Mouse (Mus musculus) kidney, adult 18-20 months (tissue): Measurements from ENCODE around the gene Pik3r2.
"Not testable (repeated sequence)": the region's sequence is repeated elsewhere in the genome, so short reads cannot be mapped to it uniquely, and the experiment has no call there.

Experiments used
- DNase-seq: peaks from one replicate; pipeline ENCODE4 v3.0.0; 2021

Gene Pik3r2

DNA sequence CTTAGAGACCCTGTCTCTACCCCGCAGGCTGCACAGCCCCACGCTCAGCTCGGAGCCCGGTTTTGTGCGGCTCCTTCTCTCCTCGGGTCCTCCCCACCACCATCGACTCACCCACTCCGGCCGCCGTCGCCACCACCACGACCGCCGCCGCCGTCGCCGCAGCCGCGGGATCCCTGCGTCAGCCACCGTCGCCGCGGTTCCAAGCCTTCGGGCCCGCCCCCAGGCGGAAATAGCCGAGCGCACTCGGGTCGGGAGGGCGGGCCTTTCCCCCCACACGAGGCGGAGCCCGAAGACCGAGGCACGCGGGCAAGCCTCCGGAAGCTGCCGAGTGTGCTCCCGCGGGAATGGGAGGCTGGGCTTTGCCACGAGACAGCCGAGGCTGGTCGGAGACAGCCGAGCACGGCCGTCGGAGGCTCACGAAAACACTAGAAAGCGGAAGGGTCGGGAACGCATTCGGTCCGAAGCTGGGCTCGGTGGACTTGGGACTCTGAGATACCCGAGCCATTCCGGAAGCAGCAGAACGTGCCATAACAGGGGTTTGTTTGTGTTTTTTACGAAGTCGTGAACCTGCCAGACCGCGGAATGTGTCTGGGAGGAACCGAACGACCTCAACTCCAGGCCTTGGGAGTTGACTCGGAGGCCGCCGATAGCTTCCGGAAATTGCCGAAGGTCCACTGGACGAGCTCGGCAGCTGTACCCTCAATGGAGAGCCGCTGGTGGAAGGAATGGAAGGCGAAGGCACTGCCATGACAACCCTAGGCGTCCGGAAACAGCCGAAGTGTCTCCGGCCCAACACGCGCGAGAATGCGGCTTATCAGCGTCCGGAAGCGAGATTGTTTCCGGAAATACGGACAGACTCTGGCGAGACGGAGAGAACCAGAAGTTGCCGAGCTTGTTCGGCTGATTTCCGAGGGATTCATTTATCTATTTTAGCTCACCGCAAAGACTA lies at the start of gene Pik3r2:
Gene Pik3r2, minus strand, starts transcription at position 218 of the 949 bp plus-strand sequence.
- DNase-seq, result peak; percentile 98

DNA sequence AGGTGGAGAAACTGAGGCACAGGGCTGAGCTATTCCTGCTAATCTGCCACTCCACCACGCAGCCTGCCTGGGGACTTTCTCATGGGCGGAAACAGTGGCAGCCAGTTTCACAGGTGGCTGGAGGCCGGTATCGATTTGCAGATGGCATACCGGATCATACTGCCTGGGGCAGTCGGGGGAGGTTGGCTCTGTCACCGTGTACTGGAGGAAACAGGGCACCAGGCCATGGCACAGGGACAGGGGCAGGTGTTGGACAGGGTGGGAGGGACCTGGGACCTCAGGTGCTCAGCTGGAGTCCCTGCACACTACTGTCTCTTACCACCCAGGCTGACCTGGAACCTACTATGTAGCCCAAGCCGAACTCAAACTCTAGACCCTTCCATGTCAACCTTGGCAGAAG lies 49.3 kb upstream of the Pik3r2 start:
- no peak for DNase-seq

- no peak for DNase-seq
Observed at GRCm38 (mm10) chr8:70823802-70824201, 47.3 kb upstream of the Pik3r2 start.

- DNase-seq, result not testable (repeated sequence)
Observed at GRCm38 (mm10) chr8:70822594-70822993, 46.1 kb upstream of the Pik3r2 start.

- no peak for DNase-seq
Observed at GRCm38 (mm10) chr8:70821992-70822391, 45.5 kb upstream of the Pik3r2 start.

GRCm38 (mm10) chr8:70821399-70821962 lies 45.0 kb upstream of the Pik3r2 start:
- peak; percentile 79 for DNase-seq

DNA sequence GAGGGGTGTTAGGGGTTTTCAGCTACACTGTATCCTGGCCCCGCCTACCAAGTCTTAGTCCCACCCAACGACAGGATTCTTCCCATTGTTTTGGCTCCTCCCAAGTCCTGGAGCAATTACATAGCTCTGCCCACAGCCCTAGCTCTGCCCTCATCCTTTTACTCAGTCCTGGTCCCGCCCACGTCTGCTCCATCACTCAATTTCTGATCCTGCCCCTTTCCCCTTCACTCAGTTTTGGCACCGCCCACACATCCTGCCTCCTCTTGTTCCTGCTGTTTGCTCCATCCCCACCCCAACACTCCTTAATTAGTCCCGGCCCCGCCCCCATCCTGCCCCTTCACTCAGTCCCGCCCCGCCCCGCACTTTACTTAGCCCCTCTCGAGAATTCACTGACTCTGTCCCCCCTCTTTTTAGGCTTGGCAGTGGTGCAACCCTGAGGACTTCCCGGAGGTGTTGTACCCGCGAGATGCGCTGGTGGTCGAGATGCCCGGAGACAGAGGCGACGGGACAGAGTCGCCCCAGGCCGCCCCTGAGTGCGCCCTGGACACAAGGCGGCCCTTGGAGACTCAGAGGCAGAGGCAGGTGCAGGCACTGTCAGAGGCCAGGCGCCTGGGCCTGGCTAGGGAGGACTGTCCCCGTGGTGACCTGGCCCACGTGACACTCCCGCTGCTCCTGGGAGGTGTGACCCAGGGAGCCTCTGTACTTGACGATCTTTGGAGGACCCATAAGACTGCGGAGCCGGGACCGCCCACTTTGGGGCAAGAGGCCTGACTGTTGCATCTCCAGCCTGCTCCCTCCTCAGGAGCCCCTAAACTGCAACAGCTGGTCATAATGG lies 43.8 kb upstream of the Pik3r2 start:
- peak; percentile 70 for DNase-seq

DNA sequence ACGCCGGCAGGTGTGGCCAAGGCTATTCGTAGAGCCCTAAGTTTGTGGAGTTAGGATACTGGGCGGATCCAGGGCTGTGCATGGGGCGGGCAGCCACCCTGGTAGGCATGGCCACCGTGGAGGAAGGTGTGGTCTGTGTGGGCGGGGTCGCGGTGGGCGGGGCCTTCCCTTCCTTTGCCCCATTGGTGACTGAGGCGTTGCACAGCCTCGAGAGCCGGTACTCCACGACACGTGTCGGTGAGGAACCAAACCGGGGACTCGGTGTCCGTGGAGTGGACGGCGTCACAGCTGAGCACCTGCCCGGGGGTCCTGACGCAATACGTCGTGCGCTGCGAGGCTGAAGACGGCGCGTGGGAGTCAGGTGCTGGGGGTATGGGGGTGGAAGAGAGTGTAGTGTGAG lies 40.2 kb upstream of the Pik3r2 start:
- DNase-seq, result peak; percentile 70

GRCm38 (mm10) chr8:70812885-70813284 lies 36.4 kb upstream of the Pik3r2 start:
- DNase-seq, result no peak

GRCm38 (mm10) chr8:70812055-70812454 lies 35.5 kb upstream of the Pik3r2 start:
- no peak for DNase-seq

DNA sequence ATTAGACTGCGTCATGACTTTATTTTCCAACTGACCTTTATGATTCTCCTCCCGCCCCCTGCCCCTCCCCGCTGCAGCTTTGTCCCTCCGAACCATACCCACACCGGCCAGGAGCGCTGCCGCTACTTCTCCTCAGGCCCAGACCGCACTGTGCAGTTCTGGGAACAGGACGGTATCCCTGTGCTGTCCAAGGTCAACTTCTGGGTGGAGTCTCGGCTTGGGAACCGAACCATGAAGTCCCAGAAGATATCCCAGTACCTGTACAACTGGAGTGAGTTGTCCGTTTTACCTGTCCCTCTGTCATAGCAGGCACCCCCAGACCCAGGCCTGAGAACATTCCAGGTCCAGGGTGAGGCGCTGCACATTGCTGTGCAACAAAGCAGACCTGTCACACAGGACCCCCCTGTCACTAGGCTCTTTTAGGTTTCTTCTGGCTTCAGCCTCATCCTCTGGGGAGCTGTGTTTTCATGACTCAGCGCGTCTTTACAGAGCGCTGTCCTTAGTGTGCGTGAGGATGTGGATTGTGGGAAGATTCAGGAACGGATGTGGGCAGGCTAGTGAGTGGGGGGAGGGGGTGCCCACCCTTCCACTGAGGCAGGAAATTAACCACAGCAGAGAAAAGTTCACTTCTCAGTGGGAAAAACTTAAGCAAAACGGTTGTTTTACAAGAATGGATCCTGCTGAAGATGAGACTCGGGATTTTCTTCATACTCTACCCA lies 34.6 kb upstream of the Pik3r2 start:
- no peak for DNase-seq

DNA sequence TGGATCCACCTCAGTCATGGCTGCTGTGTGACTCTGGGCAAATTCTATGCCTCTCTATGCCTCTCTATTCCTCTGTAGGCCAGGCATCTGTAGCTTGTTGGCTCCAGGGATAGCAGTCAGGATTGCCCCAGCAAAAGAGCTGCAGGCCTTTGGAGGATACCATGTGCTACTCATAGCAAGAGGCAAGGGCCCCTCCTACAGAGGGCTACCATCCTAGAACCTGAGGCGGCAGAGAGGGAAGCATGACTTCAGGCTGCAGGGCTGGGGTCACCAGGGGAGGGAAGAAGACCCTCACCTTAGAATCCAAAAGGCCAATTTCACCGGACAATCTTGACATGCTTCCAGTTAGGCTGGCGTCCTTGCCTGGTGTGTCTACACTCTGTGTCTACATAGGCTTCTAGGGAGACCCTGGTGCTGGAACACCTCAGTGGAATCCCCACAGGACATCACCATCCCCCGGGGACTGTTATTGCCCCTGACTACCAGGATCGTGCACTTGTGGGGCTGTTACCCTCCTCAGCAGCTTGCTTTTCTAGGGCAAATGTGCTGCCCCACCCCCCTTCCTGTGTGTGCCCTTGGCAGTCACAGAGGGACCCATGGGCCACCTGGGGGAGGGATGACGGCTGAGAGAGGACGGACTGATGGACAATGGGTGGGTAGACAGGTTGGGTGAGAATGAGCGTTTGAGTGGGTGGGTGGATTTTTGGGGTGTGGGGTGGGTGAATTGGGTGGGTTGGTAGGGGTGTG lies 32.6 kb upstream of the Pik3r2 start:
- DNase-seq, result no peak

DNA sequence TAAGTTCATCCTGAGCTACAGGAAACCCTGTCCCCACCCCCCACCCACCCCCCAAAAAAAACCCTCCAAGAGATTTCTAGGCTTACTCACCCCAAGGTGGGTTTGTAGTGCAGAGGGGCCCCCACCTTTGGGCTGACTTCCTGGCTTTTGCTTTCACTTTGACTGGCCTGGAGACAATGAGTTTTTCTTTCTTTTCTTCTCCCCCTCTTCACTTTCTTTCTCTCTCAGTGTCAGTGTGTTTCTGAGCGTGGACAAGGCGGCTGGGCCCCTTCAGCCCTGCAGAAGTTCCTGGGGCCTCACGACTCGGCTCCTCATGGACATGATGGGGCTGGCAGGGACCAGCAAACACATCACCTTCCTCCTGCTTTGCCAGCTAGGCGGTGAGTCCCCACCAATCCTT lies 31.7 kb upstream of the Pik3r2 start, which contains the start of gene Il12rb1:
Gene Il12rb1, plus strand, starts transcription at position 211 of the 400 bp plus-strand sequence.
- no peak for DNase-seq

DNA sequence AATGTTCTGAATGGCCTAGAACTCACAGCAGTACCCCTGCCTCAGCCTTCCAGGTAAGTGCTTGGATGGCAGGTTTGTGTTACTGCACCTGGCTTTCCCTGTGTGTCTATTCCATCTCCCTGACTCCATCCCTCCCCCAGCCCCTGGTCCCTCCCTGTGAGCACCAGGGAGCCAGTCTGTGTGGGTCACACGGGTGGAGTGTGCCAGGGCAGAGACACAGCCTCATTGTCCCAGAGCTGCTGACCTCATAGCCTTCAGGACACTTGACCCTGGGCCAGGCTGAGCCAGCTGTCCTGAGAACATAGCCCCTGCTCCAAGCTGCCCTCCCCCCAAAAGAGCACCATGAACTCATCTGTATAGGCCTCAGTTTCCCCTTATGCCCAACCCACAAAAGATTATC lies 30.8 kb upstream of the Pik3r2 start:
- no peak for DNase-seq

- DNase-seq, result no peak
Observed at GRCm38 (mm10) chr8:70806541-70806940, 30.0 kb upstream of the Pik3r2 start.

DNA sequence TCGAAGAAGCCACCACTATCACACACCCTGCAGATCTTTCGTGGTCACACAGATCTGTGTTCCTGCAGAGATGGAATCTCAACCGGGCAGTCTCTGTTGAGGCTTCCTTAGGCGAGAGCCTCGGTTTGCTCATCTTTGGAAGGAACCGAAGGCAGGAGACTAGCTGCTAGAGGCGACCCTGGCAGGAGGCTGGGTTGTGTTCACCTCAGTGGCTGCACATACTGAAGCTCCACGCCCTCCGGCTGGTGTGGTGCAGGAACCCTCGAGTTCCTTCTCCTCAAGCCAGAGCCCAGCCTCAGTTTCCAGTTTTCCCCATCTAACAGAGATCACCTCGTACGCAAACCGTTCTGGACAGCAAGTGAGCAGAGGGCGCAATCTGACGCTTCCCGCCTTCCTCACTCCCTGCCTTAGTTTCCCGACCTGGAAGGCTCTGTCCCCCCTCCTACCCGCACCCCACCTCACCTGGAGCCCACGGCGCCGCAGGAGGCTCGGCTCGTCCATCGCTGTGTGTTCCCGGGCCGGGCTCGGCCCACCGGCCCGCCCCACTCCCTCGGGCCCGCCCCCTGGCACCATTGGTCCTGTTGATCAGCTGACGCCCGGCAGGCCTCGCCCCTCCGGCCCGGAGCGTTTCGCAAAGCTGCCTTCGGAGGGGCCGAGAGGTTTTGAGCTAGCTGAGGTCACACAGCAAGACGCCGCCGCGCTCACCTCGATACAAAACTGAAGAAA lies 28.1 kb upstream of the Pik3r2 start, which contains the start of gene Mast3:
Gene Mast3, minus strand, starts transcription at position 574 of the 726 bp plus-strand sequence.
- peak; percentile 87 for DNase-seq

DNA sequence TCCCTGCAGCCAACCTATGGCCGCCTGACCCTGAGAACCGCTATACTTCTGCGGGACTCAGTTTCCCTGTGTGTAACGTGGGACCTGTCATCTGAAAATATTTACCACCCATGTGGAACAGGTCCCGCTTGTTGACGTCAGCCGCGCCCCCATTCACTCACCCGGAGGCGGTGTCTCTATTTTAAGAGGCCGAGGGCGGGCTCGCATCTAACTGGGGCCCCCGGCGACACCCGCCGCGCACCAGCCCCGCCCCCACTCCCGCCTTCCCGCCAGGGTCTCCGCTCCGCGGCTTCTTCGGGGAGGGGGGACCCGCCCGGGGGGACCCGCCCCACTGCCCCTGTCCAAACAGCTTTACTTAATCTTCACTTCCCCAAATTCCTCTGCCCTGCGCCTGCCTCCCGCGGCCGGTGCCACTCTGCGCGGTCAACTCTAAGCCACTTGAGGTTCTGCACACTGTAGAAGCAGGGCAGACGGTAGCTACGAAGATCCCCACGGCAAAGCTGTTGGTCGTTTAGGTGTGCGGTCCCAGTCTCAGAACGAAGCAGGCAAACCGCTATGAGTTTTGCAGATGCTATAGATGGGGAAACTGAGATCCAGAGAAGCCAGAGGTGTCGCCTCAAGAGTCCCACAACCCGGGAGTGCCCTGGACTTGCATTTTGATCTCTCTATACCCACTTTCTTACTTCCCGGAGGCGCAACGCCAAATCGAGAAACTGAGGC lies 27.4 kb upstream of the Pik3r2 start:
- DNase-seq, result peak; percentile 34

DNA sequence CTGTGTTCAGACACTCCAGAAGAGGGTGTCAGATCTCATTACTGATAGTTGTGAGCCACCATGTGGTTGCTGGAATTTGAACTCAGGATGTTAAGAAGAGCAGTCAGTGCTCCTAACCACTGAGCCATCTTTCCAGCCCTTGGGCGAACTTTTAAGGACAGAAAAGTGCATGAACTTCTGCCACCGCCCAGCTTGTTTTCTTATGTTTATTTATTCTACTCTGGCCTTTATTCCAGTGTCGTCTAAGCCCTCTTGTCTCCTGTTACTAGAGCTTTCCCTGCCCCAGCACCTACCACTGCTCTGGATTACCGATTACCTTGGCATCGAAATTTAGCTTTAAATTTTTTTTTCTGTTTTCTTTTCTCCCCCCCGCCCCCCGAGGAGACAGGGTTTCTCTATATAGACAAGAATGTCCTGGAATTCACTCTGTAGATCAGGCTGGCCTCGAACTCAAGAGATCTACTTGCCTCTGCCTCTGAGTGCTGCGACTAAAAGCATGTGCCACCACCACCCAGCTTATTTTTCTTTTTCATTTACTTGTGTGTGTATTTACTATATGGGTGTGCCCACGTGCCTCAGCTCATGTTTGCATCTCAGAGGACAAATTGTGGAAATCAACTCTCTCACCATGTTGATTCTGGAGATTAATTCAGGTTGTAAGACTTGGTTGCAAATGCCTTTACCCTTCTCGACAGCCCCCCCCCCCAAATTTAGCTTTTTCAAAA lies 26.4 kb upstream of the Pik3r2 start:
- no peak for DNase-seq

DNA sequence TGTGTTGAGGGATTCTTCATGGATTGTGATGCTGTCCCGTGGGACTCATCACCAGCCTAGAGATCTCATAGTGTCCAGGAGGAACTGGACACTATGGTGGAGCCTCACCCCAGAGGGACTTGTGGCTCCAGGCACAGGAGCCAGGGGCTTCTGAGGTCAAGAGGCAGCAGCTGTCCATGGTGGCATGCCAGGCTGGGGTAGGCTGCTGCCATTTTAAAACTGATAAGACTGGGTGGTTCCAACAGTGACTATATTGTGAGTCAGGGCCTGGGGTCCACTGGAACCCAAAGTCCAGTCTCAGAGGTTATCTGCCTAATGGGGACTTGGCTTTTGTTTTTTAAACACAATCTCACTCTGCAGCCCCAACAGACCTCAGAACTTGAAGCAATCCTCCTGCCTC lies 25.3 kb upstream of the Pik3r2 start:
- no peak for DNase-seq

DNA sequence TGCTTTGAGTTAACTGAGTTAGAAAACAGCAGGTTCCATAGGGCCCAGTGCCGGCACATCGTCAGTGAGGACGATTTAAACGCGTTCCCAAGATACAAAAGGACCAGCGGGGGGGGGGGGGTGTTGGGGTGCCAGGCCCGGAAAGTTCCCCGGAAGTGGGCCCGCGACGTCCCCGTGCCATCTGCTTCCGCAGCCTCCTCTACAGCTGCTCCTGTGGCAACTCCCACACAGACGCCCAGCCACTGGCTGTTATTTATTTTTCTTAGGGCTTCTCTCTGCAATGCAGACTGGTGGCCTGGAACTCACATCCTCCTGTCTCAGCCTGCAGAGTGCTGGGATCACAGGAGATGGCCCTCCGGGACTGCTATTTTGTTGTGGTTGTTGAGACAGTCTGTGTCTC lies 24.6 kb upstream of the Pik3r2 start:
- no peak for DNase-seq
